Mouse (Mus musculus) lung, embryonic 14.5 days (tissue): ENCODE data around the gene Vwf. TPM values are rescaled to one million over a fixed set of nuclear protein-coding genes. Genes with fewer than 3 reads are reported as not detected.

Source experiments
- ATAC-seq: fragments of 200-750 bp; cut with Nextera tagmentation; 2 replicates; pipeline ENCODE4 v1.8.0; 2017; ENCODE audit warnings: mild to moderate bottlenecking, moderate TSS enrichment, moderate library complexity; ENCODE audit not compliant: insufficient read depth
- DNase-seq: peaks from one replicate; pipeline ENCODE4 v3.0.0-alpha.2; 2015
- H3K27ac ChIP-seq: fragments of 300-500 bp; sonication (generic); 2 replicates; pipeline ENCODE4 v1.5.1; 2014; ENCODE audit warnings: low read depth, mild to moderate bottlenecking, moderate library complexity
- H3K27me3 ChIP-seq: fragments of 300-500 bp; sonication (generic); 2 replicates; pipeline ENCODE4 v1.6.1; 2014; ENCODE audit warnings: low read length, control low read depth; ENCODE audit not compliant: insufficient read depth
- H3K36me3 ChIP-seq: fragments of 300-500 bp; sonication (generic); 2 replicates; pipeline ENCODE4 v1.6.1; 2014; ENCODE audit warnings: control low read depth; ENCODE audit not compliant: insufficient read depth
- H3K4me1 ChIP-seq: fragments of 300-500 bp; sonication (generic); 2 replicates; pipeline ENCODE4 v1.6.1; 2014; ENCODE audit warnings: antibody characterized with exemption, control low read depth; ENCODE audit not compliant: insufficient read depth
- H3K4me2 ChIP-seq: fragments of 300-500 bp; sonication (generic); 2 replicates; pipeline ENCODE4 v1.6.1; 2014; ENCODE audit warnings: mild to moderate bottlenecking
- H3K4me3 ChIP-seq: fragments of 300-500 bp; sonication (generic); 2 replicates; pipeline ENCODE4 v1.5.1; 2014; ENCODE audit warnings: low read depth, low read length
- H3K9ac ChIP-seq: fragments of 300-500 bp; sonication (generic); 2 replicates; pipeline ENCODE4 v1.6.1; 2014
- H3K9me3 ChIP-seq: fragments of 300-500 bp; sonication (generic); 2 replicates; pipeline ENCODE4 v1.6.1; 2016; ENCODE audit warnings: low read depth, low read length, control low read depth
- CTCF ChIP-seq: IDR thresholded peaks from 2 replicates; pipeline ENCODE4 v1.5.1; 2016; ENCODE audit warnings: antibody characterized with exemption, low read depth
- WGBS: fragments of 180-500 bp; shearing (Covaris S2); extraction: QIAGEN DNeasy Blood & Tissue Kit; methylation state at CpG from one replicate; pipeline ENCODE4 v1.1.7; 2014; 5-methylcytosine and 5-hydroxymethylcytosine counted together
- polyA plus RNA-seq: library from polyadenylated mRNA; unstranded; fragments of >200 nt; fragmentation: Nextera tagmentation; extraction: Ambion mirVana; gene quantifications from 2 replicates; pipeline ENCODE4 v1.2.1, GENCODE M21; 2014

The Vwf gene
- polyA plus RNA-seq, 1 experiment from 2014 or later: 17.7 TPM

- H3K27me3 ChIP-seq: no peaks in the 10 kb centered on the region
- no peak overlapping the region for H3K9ac ChIP-seq
- 70% methylated on average over 5 of the region's 5 CpGs for WGBS
- no peak for DNase-seq
- H3K36me3 ChIP-seq: no peaks in the 10 kb centered on the region
- H3K4me1 ChIP-seq: no peaks in the 10 kb centered on the region
- H3K4me2 ChIP-seq: no peak overlapping the region
- ATAC-seq: no peak
- H3K27ac ChIP-seq: no peak overlapping the region
- TF ChIP-seq CTCF: no peak
- H3K9me3 ChIP-seq: no peaks in the 10 kb centered on the region
- no peak overlapping the region for H3K4me3 ChIP-seq
Observed at GRCm38 (mm10) chr6:125657966-125658365, 111.4 kb downstream of the Vwf start.

GRCm38 (mm10) chr6:125661106-125661877 lies 114.7 kb downstream of the Vwf start:
- H3K4me2 ChIP-seq: no peak overlapping the region
- no peaks in the 10 kb centered on the region for H3K4me1 ChIP-seq
- no peak overlapping the region for H3K9ac ChIP-seq
- WGBS: 46% methylated on average over 14 of the region's 14 CpGs
- peak; percentile 89 for TF ChIP-seq CTCF
- no peak for ATAC-seq
- H3K4me3 ChIP-seq: no peak overlapping the region
- no peaks in the 10 kb centered on the region for H3K9me3 ChIP-seq
- no peak overlapping the region for H3K27ac ChIP-seq
- DNase-seq: peak; percentile 83
- no peaks in the 10 kb centered on the region for H3K27me3 ChIP-seq
- H3K36me3 ChIP-seq: no peaks in the 10 kb centered on the region

- Histone ChIP-seq H3K36me3 (no peaks in the 10 kb centered on the region), H3K27ac (no peak overlapping the region), H3K4me1 (no peaks in the 10 kb centered on the region), H3K9ac (no peak overlapping the region), H3K27me3 (no peaks in the 10 kb centered on the region), H3K4me2 (no peak overlapping the region), H3K4me3 (no peak overlapping the region), H3K9me3 (no peaks in the 10 kb centered on the region)
- no peak for ATAC-seq
- DNase-seq: no peak
- 45% methylated on average over 2 of the region's 2 CpGs for WGBS
- TF ChIP-seq CTCF: no peak
Observed at GRCm38 (mm10) chr6:125663906-125664305, 117.3 kb downstream of the Vwf start.

GRCm38 (mm10) chr6:125671835-125672234 lies 125.3 kb downstream of the Vwf start:
- Histone ChIP-seq H3K27me3 (no peaks in the 10 kb centered on the region), H3K4me1 (no peaks in the 10 kb centered on the region), H3K9me3 (no peaks in the 10 kb centered on the region), H3K4me3 (no peak overlapping the region), H3K27ac (no peak overlapping the region), H3K36me3 (no peaks in the 10 kb centered on the region), H3K9ac (no peak overlapping the region), H3K4me2 (no peak overlapping the region)
- 80% methylated on average over 3 of the region's 3 CpGs for WGBS
- no peak for TF ChIP-seq CTCF
- DNase-seq (no peak), ATAC-seq (no peak)

GRCm38 (mm10) chr6:125678492-125678891 lies 131.9 kb downstream of the Vwf start:
- Histone ChIP-seq H3K9ac (no peak overlapping the region), H3K4me2 (no peak overlapping the region), H3K4me3 (no peak overlapping the region), H3K4me1 (no peaks in the 10 kb centered on the region), H3K27me3 (no peaks in the 10 kb centered on the region), H3K9me3 (no peaks in the 10 kb centered on the region), H3K27ac (no peak overlapping the region), H3K36me3 (no peaks in the 10 kb centered on the region)
- 58% methylated on average over 1 of the region's 1 CpGs for WGBS
- ATAC-seq: no peak
- DNase-seq: no peak
- TF ChIP-seq CTCF: no peak

GRCm38 (mm10) chr6:125680613-125681012 lies 134.0 kb downstream of the Vwf start:
- DNase-seq (peak; percentile 85), ATAC-seq (peak; percentile 75)
- no peak for TF ChIP-seq CTCF
- no peaks in the 10 kb centered on the region for H3K27me3 ChIP-seq
- H3K9me3 ChIP-seq: no peaks in the 10 kb centered on the region
- no peaks in the 10 kb centered on the region for H3K4me1 ChIP-seq
- no peak overlapping the region for H3K27ac ChIP-seq
- no peak overlapping the region for H3K9ac ChIP-seq
- H3K4me2 ChIP-seq: no peak overlapping the region
- WGBS: 30% methylated on average over 11 of the region's 11 CpGs
- H3K4me3 ChIP-seq: no peak overlapping the region
- no peaks in the 10 kb centered on the region for H3K36me3 ChIP-seq

- no peak overlapping the region for H3K4me3 ChIP-seq
- no peak for DNase-seq
- H3K27ac ChIP-seq: no peak overlapping the region
- H3K27me3 ChIP-seq: 0 out of 2 replicates have a peak, but pooled peaks cover under 1% of the 10 kb centered on the region
- no peaks in the 10 kb centered on the region for H3K36me3 ChIP-seq
- no peak for TF ChIP-seq CTCF
- no peaks in the 10 kb centered on the region for H3K4me1 ChIP-seq
- no peak overlapping the region for H3K4me2 ChIP-seq
- ATAC-seq: no peak
- H3K9ac ChIP-seq: no peak overlapping the region
- H3K9me3 ChIP-seq: no peaks in the 10 kb centered on the region
Observed at GRCm38 (mm10) chr6:125685420-125685819, 138.8 kb downstream of the Vwf start.
